Mouse (Mus musculus) heart, adult 2 months (tissue): ENCODE measurements around the gene Vmn1r23.

Experiments
- CTCF ChIP-seq: fragments of 200-600 bp; IDR thresholded peaks from 2 replicates; pipeline ENCODE4 v1.8.1; 2022; ENCODE audit warnings: antibody characterized with exemption, mild to moderate bottlenecking, moderate library complexity
- EP300 ChIP-seq: fragments of 200-500 bp; IDR thresholded peaks from 2 replicates; pipeline ENCODE4 v1.6.1; 2011; ENCODE audit warnings: low read depth, low read length, control low read depth; ENCODE audit not compliant: insufficient read depth
- POLR2A ChIP-seq: fragments of 200-500 bp; IDR thresholded peaks from 2 replicates; pipeline ENCODE4 v1.6.1; 2011; ENCODE audit warnings: mild to moderate bottlenecking, low read depth, low read length, control low read depth; ENCODE audit not compliant: insufficient read depth

DNA sequence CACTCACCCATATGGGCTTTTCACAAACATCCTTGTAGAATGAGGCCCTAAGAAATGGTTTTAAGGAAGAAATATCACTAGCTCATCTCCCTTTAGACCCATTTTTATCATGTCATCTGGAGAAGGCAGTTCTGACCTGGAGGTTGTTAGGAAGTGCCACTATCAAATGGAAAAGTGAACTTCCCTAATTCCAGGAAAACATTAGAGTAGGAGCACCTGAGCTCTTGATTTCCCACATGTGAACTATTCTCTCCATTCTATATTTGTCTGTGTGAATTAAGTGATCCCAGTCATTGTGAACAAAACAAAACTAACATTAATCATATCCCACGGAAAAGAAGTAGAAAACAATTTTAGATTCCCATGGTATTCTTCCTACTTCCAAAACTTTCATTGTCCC is 18.7 kb downstream of the Vmn1r23 start, which contains the start of gene Vmn1r22:
- no peak for TF ChIP-seq CTCF
- no peak for TF ChIP-seq POLR2A
- no peak for TF ChIP-seq EP300
